Mouse (Mus musculus): ENCODE results near the gene Gm6871. TPM values are rescaled to one million over a fixed set of nuclear protein-coding genes. Genes with fewer than 3 reads are reported as not detected.
"Not testable (repeated sequence)": the region's sequence is repeated elsewhere in the genome, so short reads cannot be mapped to it uniquely, and the experiment has no call there.

Gene Gm6871
- polyA plus RNA-seq, 1 experiment from 2014 or later, result not detected

DNA sequence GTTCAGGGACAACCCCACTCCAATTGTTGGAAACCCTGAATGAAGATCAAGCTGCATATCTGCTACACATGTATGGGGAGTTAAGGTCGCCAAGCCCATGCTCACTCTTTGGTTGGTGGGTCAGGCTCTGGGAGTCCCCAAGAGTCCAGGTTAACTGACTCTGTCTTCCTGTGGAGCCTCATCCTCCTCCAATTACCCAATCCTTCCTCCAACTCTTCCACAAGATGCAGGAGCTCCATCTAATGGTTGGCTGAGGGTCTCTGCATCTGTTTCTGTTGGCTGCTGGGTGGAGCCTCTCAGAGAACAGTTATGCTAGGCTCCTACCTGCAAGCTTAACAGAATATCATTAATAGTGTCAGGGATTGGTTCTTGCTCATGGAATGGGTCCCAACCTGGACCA is 71.1 kb downstream of the Gm6871 start:
- Histone ChIP-seq H3K4me3 (no peak overlapping the region), H3K4me2 (replicated peaks) (no peak overlapping the region), H3K27ac (no peak overlapping the region), H3K9ac (no peak overlapping the region), H3K27me3 (no peaks in the 10 kb centered on the region), H3K36me3 (no peaks in the 10 kb centered on the region), H3K9me3 (replicated peaks) (0 out of 2 replicates have a peak, but pooled peaks cover 4% of the 10 kb centered on the region), H3K4me1 (no peaks in the 10 kb centered on the region)
- no peak for ATAC-seq (ENCODE audit: low FRiP score)
- 50% methylated on average over 1 of the region's 1 CpGs for WGBS

DNA sequence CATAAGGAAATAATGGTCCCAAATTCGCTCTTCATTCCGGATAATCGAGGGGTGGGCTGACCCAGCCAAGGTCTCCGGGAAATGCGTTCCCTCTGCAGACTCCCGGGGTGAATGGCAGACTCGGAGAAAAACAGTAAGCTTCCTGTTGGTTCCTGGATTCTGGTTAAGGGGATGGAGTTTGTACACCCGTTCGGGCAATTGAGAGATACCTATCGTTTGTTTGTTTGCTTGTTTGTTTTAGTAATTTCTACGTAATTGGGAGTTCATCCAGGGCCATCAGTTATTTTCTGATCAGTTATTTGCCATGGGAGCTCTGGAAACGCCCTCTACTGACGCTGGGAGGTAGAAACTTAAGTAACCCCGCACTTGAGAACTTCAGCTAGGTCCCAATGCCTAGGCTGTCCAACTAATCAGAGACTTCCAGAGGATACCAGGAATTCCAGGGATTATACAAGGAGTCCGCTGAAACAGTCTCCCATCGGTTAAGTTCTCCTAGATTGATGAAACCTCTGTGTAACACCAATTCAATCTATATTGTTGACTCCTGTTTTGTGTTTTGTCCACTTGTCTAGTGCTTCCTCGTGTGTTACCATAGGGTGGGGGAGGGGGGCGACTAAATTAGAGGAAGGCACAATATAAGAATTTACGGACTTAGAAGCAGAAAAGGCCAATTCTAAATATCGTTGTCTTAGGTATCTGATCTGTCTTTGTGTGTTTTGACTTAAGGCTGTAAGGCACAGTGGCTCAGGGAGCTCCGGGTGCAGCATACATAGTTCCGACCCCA is 73.1 kb downstream of the Gm6871 start:
- peak overlapping the region; percentile 64 for H3K4me3 ChIP-seq
- 21% methylated on average over 22 of the region's 22 CpGs for WGBS
- no peaks in the 10 kb centered on the region for H3K27me3 ChIP-seq
- no peaks in the 10 kb centered on the region for H3K4me1 ChIP-seq
- ATAC-seq (ENCODE audit: low FRiP score), result peak; percentile 29; the same call in 1 of the 2 replicates
- H3K4me2 ChIP-seq (replicated peaks), result peak overlapping the region; percentile 74
- H3K9ac ChIP-seq, result 0 out of 2 replicates have a peak overlapping the region, but pooled peaks have one; percentile 23
- no peak overlapping the region for H3K27ac ChIP-seq
- H3K9me3 ChIP-seq (replicated peaks), result no peaks in the 10 kb centered on the region
- no peaks in the 10 kb centered on the region for H3K36me3 ChIP-seq

DNA sequence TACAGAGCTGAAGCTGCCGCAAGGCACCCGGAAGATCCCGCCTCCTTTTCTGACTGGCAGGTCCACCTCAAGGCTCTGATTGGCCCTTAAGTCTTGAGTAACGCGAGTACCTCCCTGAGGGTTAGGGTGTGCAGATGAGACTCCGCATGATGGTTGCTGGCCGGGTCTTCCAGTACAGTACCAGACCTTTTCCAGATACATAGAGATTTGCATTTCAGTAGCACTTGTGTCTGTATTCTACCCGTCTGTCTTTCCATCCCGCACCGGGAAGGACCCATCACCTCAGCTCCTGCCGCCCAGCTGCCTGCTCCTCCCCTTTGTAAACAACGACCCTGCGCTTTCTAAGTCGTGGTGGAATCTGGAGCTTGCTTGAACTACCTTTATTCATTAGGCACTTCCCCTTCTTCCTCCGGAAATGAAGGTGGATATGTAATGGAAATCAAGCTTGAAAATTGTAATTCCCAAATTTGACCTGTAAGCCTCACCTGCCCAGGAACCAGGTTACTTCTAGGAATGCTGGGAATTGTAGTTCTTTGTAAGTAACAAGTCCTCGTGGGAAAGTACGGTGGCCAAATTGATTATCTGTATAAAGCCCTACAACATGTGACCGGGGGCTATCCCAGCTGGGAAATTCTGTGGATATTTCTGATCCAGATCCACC is 73.9 kb downstream of the Gm6871 start, which contains the start of the genes Gm20449 and AW146154:
Gene Gm20449 (minus strand): TSS at position 29 of the 661 bp plus-strand sequence.
Gene AW146154 (minus strand): TSS at position 502 of the 661 bp plus-strand sequence.
- no peaks in the 10 kb centered on the region for H3K4me1 ChIP-seq
- WGBS, result under 1% methylated on average over 18 of the region's 18 CpGs
- H3K4me2 ChIP-seq (replicated peaks), result peak within 1 kb of the TSS; percentile 74
- peak within 1 kb of the TSS; percentile 32 for H3K27ac ChIP-seq
- no peaks in the 10 kb centered on the region for H3K27me3 ChIP-seq
- no peaks in the 10 kb centered on the region for H3K36me3 ChIP-seq
- H3K4me3 ChIP-seq, result peak within 1 kb of the TSS; percentile 64
- peak within 1 kb of the TSS; percentile 49 for H3K9ac ChIP-seq
- peak; percentile 98 for ATAC-seq (ENCODE audit: low FRiP score)
- peaks cover 8% of the 10 kb centered on the region; the same call in 1 of the 2 replicates for H3K9me3 ChIP-seq (replicated peaks)

DNA sequence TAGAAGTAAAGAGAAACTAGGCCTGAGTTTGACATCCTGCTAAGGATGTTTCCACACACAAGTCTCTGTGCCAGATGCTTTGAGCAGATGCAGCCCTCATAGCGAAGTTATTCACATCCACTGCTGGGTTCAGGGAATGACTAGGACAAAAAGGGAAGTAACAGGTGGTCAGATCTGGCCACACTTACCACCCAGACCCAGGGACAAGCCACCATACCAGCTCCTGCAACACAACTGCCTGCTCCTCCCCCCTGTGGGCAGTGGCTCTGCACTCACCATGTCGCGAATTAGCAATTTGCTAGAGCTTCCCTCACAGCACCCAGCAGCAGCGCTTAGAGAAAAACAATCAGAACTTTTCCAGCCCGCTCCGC is 74.5 kb downstream of the Gm6871 start:
- Histone ChIP-seq H3K4me2 (replicated peaks) (peak overlapping the region; percentile 74), H3K27ac (peak overlapping the region; percentile 23; the same call in 1 of the 2 replicates), H3K9ac (peak overlapping the region; percentile 49), H3K4me3 (peak overlapping the region; percentile 64), H3K9me3 (replicated peaks) (peaks cover 13% of the 10 kb centered on the region; the same call in 1 of the 2 replicates)
- H3K27me3 ChIP-seq, H3K36me3 ChIP-seq, H3K4me1 ChIP-seq: not testable (repeated sequence)
- WGBS, result under 1% methylated on average over 6 of the region's 6 CpGs
- peak; percentile 81 for ATAC-seq (ENCODE audit: low FRiP score)

DNA sequence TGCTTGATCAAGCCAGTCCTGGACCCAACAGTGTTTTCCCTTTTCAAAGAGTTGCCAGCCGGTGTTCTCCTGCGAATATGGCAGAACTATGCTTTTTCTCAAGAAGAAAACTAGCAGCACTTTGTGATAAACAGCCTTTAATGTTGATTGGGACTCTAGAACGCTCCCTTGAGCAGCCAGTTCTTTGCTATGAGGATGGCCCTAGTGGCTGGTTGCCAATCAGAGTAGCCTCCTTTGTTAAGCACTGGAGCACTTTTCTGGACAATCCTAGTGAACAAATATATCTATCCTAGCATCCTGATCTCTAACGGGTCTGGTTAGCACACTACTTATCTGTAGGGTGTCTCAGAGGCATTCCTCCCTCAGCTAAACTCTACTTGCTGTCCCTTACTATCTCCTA is 75.0 kb downstream of the Gm6871 start:
- ATAC-seq (ENCODE audit: low FRiP score); H3K27ac ChIP-seq; H3K27me3 ChIP-seq; H3K4me1 ChIP-seq; H3K4me3 ChIP-seq; H3K9ac ChIP-seq; H3K36me3 ChIP-seq: not testable (repeated sequence)
- WGBS, result 83% methylated on average over 4 of the region's 4 CpGs
- peak overlapping the region; percentile 74 for H3K4me2 ChIP-seq (replicated peaks)
- H3K9me3 ChIP-seq (replicated peaks), result peaks cover 14% of the 10 kb centered on the region; the same call in 1 of the 2 replicates

DNA sequence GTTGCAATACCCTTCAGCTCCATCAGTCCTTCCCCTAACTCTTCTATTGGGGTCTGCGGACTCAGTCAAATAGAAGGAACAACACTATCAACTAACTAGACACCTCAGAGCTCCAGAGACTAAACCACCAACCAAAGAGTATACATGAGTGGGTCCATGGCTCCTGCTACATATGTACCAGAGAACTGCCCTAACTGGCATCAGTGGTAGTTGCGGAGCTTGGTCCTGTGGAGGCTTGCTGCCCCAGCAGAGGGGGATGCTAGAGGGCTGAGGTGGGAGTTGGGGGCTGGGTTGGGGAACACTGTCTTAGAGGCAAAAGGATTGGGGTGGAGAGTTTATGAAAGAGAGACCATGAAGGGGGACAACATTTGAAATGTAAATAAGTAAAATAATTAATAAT is 75.6 kb downstream of the Gm6871 start:
- no peak for ATAC-seq (ENCODE audit: low FRiP score)

More for the DNA sequence above, 75.6 kb downstream of the Gm6871 start:
- no peaks in the 10 kb centered on the region for H3K4me1 ChIP-seq
- no peaks in the 10 kb centered on the region for H3K27me3 ChIP-seq
- no peak overlapping the region for H3K9ac ChIP-seq
- no peak overlapping the region for H3K4me3 ChIP-seq
- H3K9me3 ChIP-seq (replicated peaks), result peaks cover 14% of the 10 kb centered on the region; the same call in 1 of the 2 replicates
- no peak overlapping the region for H3K4me2 ChIP-seq (replicated peaks)
- H3K36me3 ChIP-seq, result no peaks in the 10 kb centered on the region
- 99% methylated on average over 2 of the region's 2 CpGs for WGBS
- H3K27ac ChIP-seq, result no peak overlapping the region

Other genes starting within 250 kb of the Gm6871 start
- 7.7 and 8.8 TPM in 2 replicates for gene AI987944, start 180.3 kb downstream of the Gm6871 start, polyA plus RNA-seq (2016; fragmentation: Nextera tagmentation; extraction: Ambion mirVana)
- 0.17 and 0.29 TPM in 2 replicates for gene Vmn2r57, start 125.0 kb downstream of the Gm6871 start, polyA plus RNA-seq (2016; fragmentation: Nextera tagmentation; extraction: Ambion mirVana)
- gene Gm20449, start 74.2 kb downstream of the Gm6871 start, polyA plus RNA-seq (2016; fragmentation: Nextera tagmentation; extraction: Ambion mirVana), result 0.09 and 0.12 TPM in 2 replicates
- gene AW146154, start 73.8 kb downstream of the Gm6871 start, polyA plus RNA-seq (2016; fragmentation: Nextera tagmentation; extraction: Ambion mirVana), result 6.9 and 9.0 TPM in 2 replicates
- 17.0 and 18.4 TPM in 2 replicates for gene 2610021A01Rik, start 25.6 kb upstream of the Gm6871 start, polyA plus RNA-seq (2016; fragmentation: Nextera tagmentation; extraction: Ambion mirVana)
- 18.4 and 20.2 TPM in 2 replicates for gene Zfp788, start 59.5 kb upstream of the Gm6871 start, polyA plus RNA-seq (2016; fragmentation: Nextera tagmentation; extraction: Ambion mirVana)

All from hindbrain, embryonic 12.5 days (tissue).